Mouse (Mus musculus) layer of hippocampus, adult 2 months (tissue): Measurements from ENCODE around the gene Vps13c. TPM values are rescaled to one million over a fixed set of nuclear protein-coding genes. Genes with fewer than 3 reads are reported as not detected.

ENCODE experiments used
- DNase-seq, 2 experiments: peaks; one replicate each; pipeline ENCODE4 v3.0.0; 2022; ENCODE audit warnings: low spot score in 2 of 2
- H3K27ac ChIP-seq: fragments of 200-600 bp; 2 replicates; pipeline ENCODE4 v1.8.1; 2022
- H3K4me3 ChIP-seq: fragments of 200-600 bp; 2 replicates; pipeline ENCODE4 v1.8.1; 2022; ENCODE audit warnings: mild to moderate bottlenecking
- CTCF ChIP-seq: fragments of 200-600 bp; conservative IDR thresholded peaks from 2 replicates; pipeline ENCODE4 v1.8.1; 2022; ENCODE audit warnings: antibody characterized with exemption, mild to moderate bottlenecking, moderate library complexity
- long read RNA-seq, 2 experiments: library from polyadenylated mRNA; stranded (forward); transcript quantifications; one replicate each; pipeline ENCODE4 v2.0.0; 2021; ENCODE audit warnings: borderline mapping rate in 2 of 2
- total RNA-seq, 2 experiments: library from RNA; stranded (reverse); gene quantifications; 2 replicates each; pipeline ENCODE4 v1.2.3; 2021

Vps13c gene
- total RNA-seq: 100 to 1,000 TPM; 113 to 121 TPM
- long read RNA-seq, experiment 1, partial matches to known transcripts: 1 of 3 reads
- long read RNA-seq, experiment 1, other reads (novel, unspliced or antisense): 2 of 3 reads
- long read RNA-seq, experiment 2, partial matches to known transcripts: 8 of 9 reads
- long read RNA-seq, experiment 2, other reads (novel, unspliced or antisense): 1 of 9 reads

DNA sequence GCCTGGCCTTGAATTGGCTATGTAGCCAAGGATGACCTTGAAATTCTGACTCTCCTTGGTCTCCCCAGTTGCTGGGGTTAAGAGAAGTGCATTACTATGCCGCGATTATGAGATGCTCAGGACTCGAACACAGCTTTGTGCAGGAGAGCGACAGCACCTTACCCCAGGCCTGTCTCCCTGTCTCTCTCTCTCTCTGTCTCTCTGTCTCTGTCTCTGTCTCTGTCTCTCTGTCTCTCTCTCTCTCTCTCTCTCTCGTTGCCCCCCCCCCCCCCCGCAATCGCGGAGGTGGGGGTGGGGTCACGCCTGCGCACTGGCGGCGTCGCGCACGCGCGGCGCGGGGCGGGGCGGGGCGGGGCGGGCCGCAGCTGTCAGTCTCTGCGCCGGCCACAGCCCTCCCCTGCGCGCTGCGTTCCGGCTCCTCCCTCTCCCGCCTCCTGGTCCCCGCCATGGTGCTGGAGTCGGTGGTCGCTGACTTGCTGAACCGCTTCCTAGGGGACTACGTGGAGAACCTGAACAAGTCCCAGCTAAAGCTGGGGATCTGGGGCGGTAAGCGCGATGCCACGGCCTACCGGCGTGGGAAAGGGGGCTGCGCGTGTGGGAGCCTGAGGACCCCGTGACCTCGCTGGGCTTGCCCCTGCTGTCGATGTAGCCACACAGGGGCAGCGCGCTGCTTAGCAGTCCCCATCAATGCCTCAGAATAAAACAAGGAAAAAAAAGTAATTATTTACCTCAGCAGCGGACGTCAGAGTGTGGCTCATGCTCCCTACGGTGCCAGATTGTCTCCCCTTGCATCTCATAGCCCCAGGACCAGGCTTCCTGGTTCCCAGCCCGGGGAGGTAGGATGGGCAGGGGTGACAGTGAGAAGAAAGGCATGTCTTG, at the start of gene Vps13c:
Gene Vps13c (plus strand): TSS at position 416 of the 879 bp plus-strand sequence.
- Histone ChIP-seq H3K4me3 (peak within 1 kb of the TSS; percentile 83), H3K27ac (peak within 1 kb of the TSS; percentile 94)
- peak; percentile 37 for TF ChIP-seq CTCF
- peak; percentile 75 to 84 for DNase-seq

DNA sequence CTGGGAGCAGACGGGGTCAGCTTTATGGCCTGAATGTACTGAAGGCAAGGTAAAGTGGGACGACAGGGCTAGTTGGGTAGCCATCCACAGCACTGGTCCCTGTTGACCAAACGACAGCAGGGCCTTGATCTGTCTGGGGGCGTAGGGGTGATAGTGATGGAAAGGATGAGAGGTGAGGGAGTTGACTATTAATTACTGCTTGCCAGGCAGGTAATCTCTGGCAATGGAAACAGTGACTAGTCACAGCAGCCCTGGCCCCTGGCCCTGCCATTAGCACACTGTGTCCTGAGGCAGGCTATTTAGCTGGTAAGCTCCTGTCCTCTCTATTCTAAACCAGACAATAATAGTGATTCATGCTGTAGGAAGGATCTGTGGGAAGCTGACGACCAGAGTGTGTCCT, 47.8 kb upstream of the Vps13c start:
- Histone ChIP-seq H3K27ac (no peak overlapping the region), H3K4me3 (no peak overlapping the region)
- DNase-seq: no peak
- TF ChIP-seq CTCF: no peak

- Histone ChIP-seq H3K27ac (no peak overlapping the region), H3K4me3 (no peak overlapping the region)
- no peak for TF ChIP-seq CTCF
- DNase-seq: no peak
These were observed 46.7 kb upstream of the Vps13c start for GRCm38 (mm10) chr9:67793501-67793900.

DNA sequence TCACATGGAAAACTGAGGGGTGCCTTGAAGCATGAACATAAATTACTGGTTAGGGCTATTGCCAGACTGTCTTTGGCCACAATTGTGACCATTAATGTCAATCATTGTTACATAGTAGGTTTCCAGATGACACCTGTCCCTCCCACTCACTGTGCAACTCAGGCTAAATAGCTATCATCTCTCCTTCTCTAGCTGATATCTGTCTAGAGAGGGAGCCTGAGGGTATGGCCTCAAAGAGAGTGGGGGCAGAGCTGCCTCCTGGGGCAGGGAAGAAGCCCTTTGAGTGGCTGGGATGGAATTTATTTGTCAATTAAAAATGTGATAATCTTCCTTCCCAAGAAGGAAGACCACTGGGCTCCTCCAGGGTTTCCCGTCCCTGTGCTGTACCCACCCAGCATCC, 46.0 kb upstream of the Vps13c start:
- DNase-seq: no peak
- no peak overlapping the region for H3K4me3 ChIP-seq
- TF ChIP-seq CTCF: no peak
- H3K27ac ChIP-seq: peak overlapping the region; percentile 87; the same call in 1 of the 2 replicates

DNA sequence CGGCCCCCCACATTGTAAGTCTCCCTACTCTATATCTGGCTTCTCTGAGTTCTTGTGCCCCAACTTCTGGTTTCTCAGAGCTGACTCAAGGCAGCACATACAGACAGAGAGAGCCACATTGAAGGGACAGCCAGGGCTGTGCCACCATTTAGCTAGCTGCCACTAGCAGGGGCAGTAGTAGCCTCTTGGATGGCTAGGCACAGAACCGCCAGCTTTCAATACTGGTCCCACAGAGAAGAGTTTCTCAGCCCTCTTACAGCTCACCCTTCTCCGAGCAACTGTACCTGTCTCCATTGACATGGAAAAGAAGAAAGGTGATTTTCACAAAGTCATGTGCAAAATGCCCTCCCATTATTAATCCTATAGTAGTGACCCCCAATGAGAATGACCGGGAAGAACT, 45.5 kb upstream of the Vps13c start:
- no peak overlapping the region; the same call in 1 of the 2 replicates for H3K4me3 ChIP-seq
- no peak for TF ChIP-seq CTCF
- DNase-seq: no peak
- peak overlapping the region; percentile 87 for H3K27ac ChIP-seq

DNA sequence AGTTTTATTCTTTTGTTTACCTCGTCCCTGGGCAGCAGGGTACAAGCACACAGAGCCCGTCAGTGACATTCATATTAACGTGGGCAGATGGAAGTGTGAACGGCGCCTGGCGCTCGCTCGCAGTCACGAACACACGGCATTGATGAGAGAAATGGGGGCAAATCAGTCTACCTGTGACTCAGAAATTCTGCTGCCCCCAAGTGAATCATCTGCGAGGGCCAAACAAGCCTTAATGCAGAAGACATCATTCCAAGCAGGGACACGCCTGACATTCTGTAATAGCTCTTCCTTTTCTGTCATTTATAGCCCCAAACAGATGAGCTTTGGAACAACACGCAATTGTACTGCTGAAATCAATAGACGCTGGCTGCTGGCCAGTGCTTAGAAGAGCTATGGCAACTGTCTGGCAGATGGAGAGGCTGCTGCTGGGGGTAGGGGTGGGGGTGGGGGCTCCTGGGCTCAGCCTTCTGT, 45.0 kb upstream of the Vps13c start:
- Histone ChIP-seq H3K27ac (peak overlapping the region; percentile 87), H3K4me3 (peak overlapping the region; percentile 11; the same call in 1 of the 2 replicates)
- no peak for TF ChIP-seq CTCF
- peak; percentile 72 to 86 for DNase-seq

GRCm38 (mm10) chr9:67799078-67799819, 40.9 kb upstream of the Vps13c start:
- Histone ChIP-seq H3K4me3 (no peak overlapping the region), H3K27ac (no peak overlapping the region)
- TF ChIP-seq CTCF: no peak
- DNase-seq: no peak

DNA sequence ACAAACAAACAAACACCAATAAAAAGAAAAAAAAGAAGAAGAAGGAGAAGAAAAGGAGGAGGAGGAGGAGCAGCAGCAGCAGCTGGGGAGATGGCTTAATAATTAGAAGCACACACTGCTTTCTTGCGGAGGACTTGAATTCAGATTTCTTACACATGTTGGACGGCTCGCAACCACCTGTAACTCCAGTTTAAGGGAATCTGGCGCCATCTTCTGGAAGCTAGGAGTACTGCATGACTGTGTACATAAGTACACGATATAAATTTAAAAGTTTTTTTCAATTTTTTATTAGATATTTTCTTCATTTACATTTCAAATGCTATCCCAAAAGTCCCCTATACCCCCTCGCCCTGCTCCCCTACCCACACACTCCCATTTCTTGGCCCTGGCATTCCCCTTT, 38.0 kb upstream of the Vps13c start:
- peak; percentile 90 for TF ChIP-seq CTCF
- Histone ChIP-seq H3K27ac (no peak overlapping the region; the same call in 1 of the 2 replicates), H3K4me3 (no peak overlapping the region)
- DNase-seq: peak in 1 of 2 experiments; percentile 54

- H3K4me3 ChIP-seq: no peak overlapping the region
- no peak overlapping the region for H3K27ac ChIP-seq
- no peak for DNase-seq
- no peak for TF ChIP-seq CTCF
These were observed 33.2 kb upstream of the Vps13c start for GRCm38 (mm10) chr9:67807000-67807399.

- DNase-seq: no peak
- TF ChIP-seq CTCF: peak; percentile 58
- Histone ChIP-seq H3K4me3 (no peak overlapping the region), H3K27ac (peak overlapping the region; percentile 76)
These were observed 29.7 kb upstream of the Vps13c start for GRCm38 (mm10) chr9:67810527-67810926.

- DNase-seq: no peak
- no peak for TF ChIP-seq CTCF
- no peak overlapping the region for H3K4me3 ChIP-seq
- peak overlapping the region; percentile 76 for H3K27ac ChIP-seq
These were observed 29.1 kb upstream of the Vps13c start for GRCm38 (mm10) chr9:67811116-67811515.

- Histone ChIP-seq H3K27ac (no peak overlapping the region), H3K4me3 (no peak overlapping the region)
- DNase-seq: no peak
- no peak for TF ChIP-seq CTCF
These were observed 27.0 kb upstream of the Vps13c start for GRCm38 (mm10) chr9:67813171-67813570.

DNA sequence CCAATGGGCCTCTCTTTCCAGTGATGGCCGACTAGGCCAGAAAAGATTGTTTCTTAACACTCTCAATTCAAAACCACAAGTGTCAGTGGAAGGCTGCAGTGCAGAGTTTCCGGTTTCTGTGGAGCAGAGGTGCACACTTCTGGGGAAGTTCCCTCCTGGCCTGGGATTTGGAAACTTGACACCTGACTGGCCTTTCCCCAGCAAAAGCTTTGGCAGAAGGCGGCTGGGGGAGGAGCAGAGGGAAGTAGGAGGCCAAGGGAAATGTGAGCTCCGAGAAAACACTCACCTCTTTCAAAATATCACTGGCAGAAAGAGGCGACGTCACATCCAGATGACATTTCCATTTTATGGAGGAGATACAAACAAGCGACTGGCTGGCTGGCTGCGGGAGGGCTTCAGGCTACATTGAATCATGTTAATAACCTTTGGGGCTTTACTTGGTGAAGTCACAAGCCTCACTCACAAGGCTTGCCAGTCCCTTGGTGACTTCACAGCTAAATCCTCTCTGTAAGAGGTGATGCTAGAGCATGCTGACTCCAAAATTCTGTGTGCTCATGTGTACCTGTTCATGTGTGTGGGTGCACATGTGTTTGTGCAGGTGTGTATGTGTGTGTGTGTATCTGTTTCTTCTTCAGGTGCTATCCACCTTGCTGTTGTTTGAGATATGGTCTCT, 26.4 kb upstream of the Vps13c start:
- no peak for DNase-seq
- no peak overlapping the region for H3K27ac ChIP-seq
- no peak overlapping the region for H3K4me3 ChIP-seq
- TF ChIP-seq CTCF: no peak
